Mouse (Mus musculus) lung, postnatal 4 days (tissue): ENCODE data around the gene Zfp428.

ENCODE experiments used
- DNase-seq, 2 experiments: peaks; one replicate each; pipeline ENCODE4 v3.0.0; 2021

Zfp428 gene

DNA sequence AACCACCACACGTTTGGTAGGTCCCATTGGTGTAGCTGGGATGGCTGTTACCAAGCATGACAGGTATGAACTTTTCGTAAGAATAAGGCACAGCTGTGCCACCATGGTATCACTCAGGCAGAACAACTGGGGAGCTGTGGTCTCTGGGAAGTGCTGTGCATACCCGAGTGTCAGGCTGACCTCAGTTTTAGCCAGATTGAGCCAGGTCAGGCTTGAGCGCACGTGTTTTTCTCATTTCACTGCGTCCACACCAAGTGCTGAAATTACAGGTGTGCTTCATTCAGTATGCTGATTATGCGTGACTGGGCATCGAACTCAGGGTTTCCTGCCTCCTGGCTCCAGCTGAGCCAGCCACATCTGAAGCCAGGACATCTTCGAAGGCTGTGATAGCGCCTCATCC is 49.0 kb downstream of the Zfp428 start:
- DNase-seq, result no peak

GRCm38 (mm10) chr7:24561450-24561849 is 54.6 kb downstream of the Zfp428 start:
- no peak for DNase-seq

GRCm38 (mm10) chr7:24563191-24563836 is 56.5 kb downstream of the Zfp428 start:
- no peak for DNase-seq

DNA sequence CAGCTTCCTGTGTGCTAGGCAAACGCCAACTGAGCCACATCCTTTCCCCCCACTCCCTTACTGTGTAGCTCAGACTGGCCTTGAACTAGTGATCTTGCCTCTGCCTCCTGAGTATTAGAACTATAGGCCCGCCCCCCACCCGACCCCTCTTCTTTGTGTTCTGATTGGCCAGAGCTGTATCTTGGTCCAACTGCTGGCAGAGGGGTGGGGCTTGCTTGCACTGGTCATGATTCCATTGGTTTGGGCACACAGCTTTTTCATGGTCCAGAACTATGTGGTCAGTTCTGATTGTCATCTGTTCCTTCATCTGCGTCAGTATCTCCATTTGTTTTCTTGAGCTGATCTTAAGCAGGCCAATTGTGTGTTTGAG is 57.0 kb downstream of the Zfp428 start:
- no peak for DNase-seq

- peak; percentile 65 to 82 for DNase-seq
These were observed 57.9 kb downstream of the Zfp428 start for GRCm38 (mm10) chr7:24564607-24565265.
